Mouse (Mus musculus) hindbrain, embryonic 13.5 days (tissue): Measurements from ENCODE around the gene Smg6. TPM values are rescaled to one million over a fixed set of nuclear protein-coding genes. Genes with fewer than 3 reads are reported as not detected.
"Not testable (repeated sequence)": the region's sequence is repeated elsewhere in the genome, so short reads cannot be mapped to it uniquely, and the experiment has no call there.

Experiments
- ATAC-seq: fragments of 200-750 bp; cut with Nextera tagmentation; 2 replicates; pipeline ENCODE4 v1.8.0; 2017; ENCODE audit warnings: moderate TSS enrichment; ENCODE audit not compliant: low FRiP score
- H3K27ac ChIP-seq: fragments of 300-500 bp; sonication (generic); 2 replicates; pipeline ENCODE4 v1.5.1; 2015; ENCODE audit warnings: inconsistent platforms, mild to moderate bottlenecking, moderate library complexity
- H3K27me3 ChIP-seq: fragments of 300-500 bp; sonication (generic); 2 replicates; pipeline ENCODE4 v1.6.1; 2015; ENCODE audit warnings: mild to moderate bottlenecking, inconsistent platforms
- H3K36me3 ChIP-seq: fragments of 300-500 bp; sonication (generic); 2 replicates; pipeline ENCODE4 v1.6.1; 2015; ENCODE audit warnings: mild to moderate bottlenecking, inconsistent platforms
- H3K4me1 ChIP-seq: fragments of 300-500 bp; sonication (generic); replicated peaks from 2 replicates; pipeline ENCODE4 v1.6.1; 2015; ENCODE audit warnings: inconsistent platforms
- H3K4me2 ChIP-seq: fragments of 300-500 bp; sonication (generic); 2 replicates; pipeline ENCODE4 v1.6.1; 2015; ENCODE audit warnings: inconsistent platforms, mild to moderate bottlenecking, moderate library complexity
- H3K4me3 ChIP-seq: fragments of 300-500 bp; sonication (generic); 2 replicates; pipeline ENCODE4 v1.5.1; 2015; ENCODE audit warnings: mild to moderate bottlenecking, inconsistent platforms
- H3K9ac ChIP-seq: fragments of 300-500 bp; sonication (generic); 2 replicates; pipeline ENCODE4 v1.6.1; 2015; ENCODE audit warnings: mild to moderate bottlenecking, inconsistent platforms
- H3K9me3 ChIP-seq: fragments of 300-500 bp; sonication (generic); 2 replicates; pipeline ENCODE4 v1.6.1; 2016; ENCODE audit warnings: inconsistent platforms
- WGBS: fragments of 180-500 bp; shearing (Covaris S2); methylation state at CpG from one replicate; pipeline ENCODE4 v1.1.7; 2015; 5-methylcytosine and 5-hydroxymethylcytosine counted together
- polyA plus RNA-seq: library from polyadenylated mRNA; unstranded; fragments of >200 nt; fragmentation: Nextera tagmentation; extraction: Ambion mirVana; gene quantifications from 2 replicates; pipeline ENCODE4 v1.2.1, GENCODE M21; 2015

The Smg6 gene
- polyA plus RNA-seq, 1 experiment from 2014 or later, result 17.8 TPM

DNA sequence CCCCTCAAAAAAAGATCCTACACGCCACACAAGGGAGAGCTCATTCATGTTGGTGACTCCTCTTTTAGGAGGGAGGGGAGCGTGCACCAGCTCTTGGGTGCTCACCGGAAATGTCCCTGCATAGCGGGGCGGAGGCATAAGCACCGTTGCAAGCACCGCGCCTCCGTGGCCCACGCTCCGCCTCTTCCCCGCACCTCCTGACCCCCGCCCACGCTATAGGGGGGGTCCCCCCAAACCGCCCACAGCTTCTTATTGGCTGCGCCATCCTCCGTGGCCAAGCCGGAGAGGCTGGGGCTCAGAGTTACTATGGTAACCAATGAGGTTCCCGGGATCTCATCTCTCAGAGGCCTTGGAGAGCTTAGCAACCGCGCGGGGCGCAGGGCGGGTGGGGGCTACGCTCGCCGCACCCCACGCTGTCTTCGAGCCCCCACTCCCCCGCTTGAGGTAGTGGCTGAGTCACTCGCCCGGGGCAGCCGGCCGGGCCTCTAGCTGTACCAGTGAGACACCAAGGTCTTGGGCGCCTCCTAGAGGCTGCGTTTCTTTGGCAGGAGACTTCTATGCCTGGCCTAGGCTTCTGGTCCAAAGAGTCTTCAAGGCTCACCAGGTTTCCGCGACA is 244.6 kb downstream of the Smg6 start:
- peak; percentile 66 for ATAC-seq
- under 1% methylated on average over 38 of the region's 38 CpGs for WGBS
- peak overlapping the region; percentile 63; the same call in 1 of the 2 replicates for H3K27ac ChIP-seq
- peaks cover 84% of the 10 kb centered on the region for H3K4me1 ChIP-seq
- H3K9me3 ChIP-seq, result no peaks in the 10 kb centered on the region
- H3K27me3 ChIP-seq, result peaks cover 71% of the 10 kb centered on the region
- no peaks in the 10 kb centered on the region for H3K36me3 ChIP-seq
- peak overlapping the region; percentile 44 for H3K9ac ChIP-seq
- peak overlapping the region; percentile 83 for H3K4me2 ChIP-seq
- H3K4me3 ChIP-seq, result peak overlapping the region; percentile 48

DNA sequence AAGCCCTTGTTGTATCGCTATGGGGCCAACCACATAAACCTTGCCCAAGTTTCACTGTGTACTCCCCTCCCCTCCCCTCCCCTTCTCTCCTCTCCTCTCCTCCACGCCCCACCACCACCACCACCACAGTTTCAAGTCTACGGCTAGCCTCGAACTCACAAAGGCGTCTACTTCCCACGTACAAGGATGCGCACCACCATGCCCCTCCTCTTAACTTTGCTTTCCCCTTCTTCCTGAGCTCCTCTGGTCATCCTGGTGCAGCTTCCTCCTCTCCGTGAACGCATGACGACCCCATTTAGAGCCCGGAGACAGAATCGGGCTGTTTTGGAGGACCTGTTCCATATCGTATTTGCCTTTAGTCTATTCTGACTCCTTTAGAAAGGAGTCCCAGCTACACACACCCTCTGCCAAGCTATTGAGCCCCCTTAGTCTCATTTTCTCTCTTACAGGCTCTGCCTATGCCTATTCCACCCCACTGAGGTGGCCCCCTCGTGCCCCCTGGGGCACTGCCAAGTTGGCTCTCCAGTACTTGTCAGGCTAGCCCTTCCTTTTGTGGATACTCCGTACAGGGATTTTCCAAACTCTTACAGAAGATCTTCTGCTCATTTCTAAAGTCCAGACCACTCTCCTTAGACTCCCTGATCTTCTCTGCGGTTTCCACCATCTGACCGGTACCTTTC is 245.7 kb downstream of the Smg6 start:
- ATAC-seq, result no peak
- no peak overlapping the region for H3K27ac ChIP-seq
- H3K9ac ChIP-seq, result no peak overlapping the region
- no peaks in the 10 kb centered on the region for H3K9me3 ChIP-seq
- peaks cover 73% of the 10 kb centered on the region for H3K4me1 ChIP-seq
- H3K4me2 ChIP-seq, result peak overlapping the region; percentile 84
- WGBS, result 6% methylated on average over 17 of the region's 17 CpGs
- peak overlapping the region; percentile 63; the same call in 1 of the 2 replicates for H3K4me3 ChIP-seq
- peaks cover 70% of the 10 kb centered on the region for H3K27me3 ChIP-seq
- peaks cover 1% of the 10 kb centered on the region for H3K36me3 ChIP-seq

DNA sequence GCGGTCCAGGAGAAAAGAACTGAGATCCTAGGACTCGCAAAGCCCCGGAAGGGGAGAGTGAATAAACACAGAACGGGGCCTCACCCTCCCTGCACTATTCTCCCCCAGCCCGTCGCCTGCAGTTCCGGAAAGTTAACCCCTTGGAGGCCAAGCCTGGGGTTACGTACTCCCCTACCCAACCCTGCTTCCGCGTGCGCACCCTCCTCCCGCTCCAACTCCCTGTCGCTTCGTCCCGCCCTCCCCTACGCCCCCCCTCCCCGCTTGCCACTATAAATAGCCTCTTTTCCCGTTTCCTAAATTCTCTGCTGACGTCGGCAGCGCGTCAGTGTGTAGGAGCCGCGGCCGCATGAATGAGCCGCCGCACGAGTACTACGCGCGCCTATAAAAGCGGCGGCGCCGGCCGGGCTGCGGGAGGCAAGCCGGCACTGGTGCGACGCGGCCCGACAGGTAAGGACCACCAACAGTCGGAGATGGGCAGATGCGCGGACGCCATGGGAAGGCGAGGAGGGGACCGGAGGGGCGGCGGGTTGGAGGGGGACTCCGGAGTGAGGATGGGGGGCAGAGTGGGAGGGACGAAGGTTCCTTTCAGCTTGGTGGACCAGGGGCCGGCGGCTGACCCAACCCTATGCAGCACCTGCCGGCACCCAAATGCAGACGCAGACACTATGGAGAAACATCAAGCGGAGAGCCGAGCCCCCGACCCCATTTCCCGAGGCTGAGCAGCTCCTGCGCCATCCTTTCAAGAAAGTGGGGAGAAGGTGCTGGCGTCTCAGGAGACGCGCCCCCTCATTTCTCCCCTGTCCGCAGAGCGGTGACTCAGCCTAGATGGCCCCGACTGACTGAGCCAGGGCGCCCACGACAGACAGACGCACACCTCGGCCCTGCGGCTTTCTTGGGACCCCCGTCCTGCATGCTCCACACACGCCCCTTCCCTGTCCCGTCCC is 246.8 kb downstream of the Smg6 start:
- H3K9me3 ChIP-seq, result no peaks in the 10 kb centered on the region
- 1% methylated on average over 72 of the region's 75 CpGs for WGBS
- H3K36me3 ChIP-seq, result peaks cover 12% of the 10 kb centered on the region
- H3K27ac ChIP-seq, result peak overlapping the region; percentile 89
- peaks cover 63% of the 10 kb centered on the region for H3K4me1 ChIP-seq
- peak overlapping the region; percentile 72 for H3K9ac ChIP-seq
- peak; percentile 3; the same call in 1 of the 2 replicates for ATAC-seq
- H3K4me2 ChIP-seq, result peak overlapping the region; percentile 84
- H3K27me3 ChIP-seq, result peaks cover 62% of the 10 kb centered on the region
- H3K4me3 ChIP-seq, result peak overlapping the region; percentile 63

DNA sequence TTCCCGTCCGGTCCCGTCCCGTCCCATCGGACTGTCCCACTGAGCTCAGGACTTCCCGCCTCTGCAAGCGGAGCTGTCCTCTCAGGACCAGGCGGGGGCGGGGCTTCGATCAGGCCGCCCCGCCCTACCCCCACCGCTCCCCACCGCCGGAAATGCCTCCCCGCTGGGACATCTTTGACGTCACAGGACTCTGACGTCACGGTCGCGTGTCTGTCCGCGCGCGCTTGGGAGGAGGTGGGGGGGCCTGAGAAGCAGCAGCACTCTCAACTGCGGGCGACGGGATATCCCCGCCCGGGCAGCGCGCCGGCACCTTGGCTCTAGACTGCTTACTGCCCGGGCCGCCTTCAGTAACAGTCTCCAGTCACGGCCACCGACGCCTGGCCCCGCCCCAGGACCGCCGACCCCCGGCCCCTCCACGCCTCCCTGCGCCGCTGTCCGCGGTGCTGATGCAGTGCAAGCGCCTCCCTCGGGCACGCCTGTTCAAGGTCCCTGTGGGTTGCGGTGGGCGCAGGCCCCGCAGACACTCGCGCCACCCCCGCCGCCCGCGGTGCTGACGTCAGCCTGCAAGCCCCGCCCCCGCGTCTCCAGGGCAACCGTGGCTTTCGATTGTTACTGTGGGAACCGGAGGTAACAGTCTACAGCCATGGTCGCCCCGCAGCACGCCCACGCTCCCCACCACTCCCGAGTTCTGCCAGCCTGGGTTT is 247.6 kb downstream of the Smg6 start:
- peak overlapping the region; percentile 72 for H3K9ac ChIP-seq
- H3K27me3 ChIP-seq, result peaks cover 54% of the 10 kb centered on the region
- H3K4me2 ChIP-seq, result peak overlapping the region; percentile 84
- whole genome bisulfite sequencing, result under 1% methylated on average over 71 of the region's 71 CpGs
- no peaks in the 10 kb centered on the region for H3K9me3 ChIP-seq
- H3K27ac ChIP-seq, result peak overlapping the region; percentile 89
- ATAC-seq, result peak; percentile 58
- H3K36me3 ChIP-seq, result peaks cover 15% of the 10 kb centered on the region
- peaks cover 63% of the 10 kb centered on the region for H3K4me1 ChIP-seq
- peak overlapping the region; percentile 63 for H3K4me3 ChIP-seq

DNA sequence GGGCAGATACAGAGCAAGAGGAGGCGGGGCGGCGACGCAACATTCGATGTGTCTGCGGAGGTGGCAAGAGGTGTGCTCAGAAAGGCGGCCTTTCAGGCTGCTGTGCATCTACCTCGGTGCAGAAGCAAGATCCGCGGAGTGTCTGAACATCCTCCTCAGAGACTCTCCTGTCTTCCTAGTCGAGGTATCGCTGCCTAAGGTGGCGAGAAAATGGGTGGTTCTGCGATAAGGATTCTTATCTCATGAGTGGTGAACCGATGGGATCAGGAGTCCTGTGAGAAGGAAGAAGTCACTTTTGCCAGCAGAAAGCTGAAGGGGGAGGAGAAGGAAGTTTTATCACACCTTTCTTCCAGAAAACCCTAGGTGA is 248.2 kb downstream of the Smg6 start:
- H3K4me1 ChIP-seq, result peaks cover 58% of the 10 kb centered on the region

DNA sequence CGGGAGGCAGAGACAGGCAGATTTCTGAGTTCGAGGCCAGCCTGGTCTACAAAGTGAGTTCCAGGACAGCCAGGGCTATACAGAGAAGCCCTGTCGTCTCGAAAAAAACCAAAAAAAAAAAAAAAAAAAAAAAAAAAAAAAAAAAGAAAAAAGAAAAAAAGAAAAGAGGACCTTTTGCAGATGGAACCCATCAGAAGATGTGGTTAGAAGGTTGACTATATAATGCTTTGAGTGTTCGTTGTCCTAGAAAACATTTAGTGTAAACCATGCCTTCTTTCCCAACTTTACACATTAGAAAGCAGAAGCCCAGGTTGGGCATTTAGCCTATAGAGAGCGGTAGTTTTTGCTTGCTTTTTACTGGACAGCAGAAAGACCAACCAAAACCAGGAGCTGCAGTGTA is 249.0 kb downstream of the Smg6 start:
- H3K36me3 ChIP-seq, result peaks cover 15% of the 10 kb centered on the region
- H3K9ac ChIP-seq, H3K27ac ChIP-seq, H3K4me3 ChIP-seq, H3K9me3 ChIP-seq, ATAC-seq, H3K4me2 ChIP-seq: not testable (repeated sequence)
- H3K27me3 ChIP-seq, result peaks cover 40% of the 10 kb centered on the region
- peaks cover 57% of the 10 kb centered on the region for H3K4me1 ChIP-seq
- 65% methylated on average over 6 of the region's 6 CpGs for WGBS

More for the DNA sequence above, 248.2 kb downstream of the Smg6 start:
- peak overlapping the region; percentile 84 for H3K4me2 ChIP-seq
- peak overlapping the region; percentile 72 for H3K9ac ChIP-seq
- peaks cover 15% of the 10 kb centered on the region for H3K36me3 ChIP-seq
- peaks cover 48% of the 10 kb centered on the region for H3K27me3 ChIP-seq
- H3K4me3 ChIP-seq, result peak overlapping the region; percentile 63
- H3K9me3 ChIP-seq, result no peaks in the 10 kb centered on the region
- 4% methylated on average over 15 of the region's 15 CpGs for WGBS
- no peak for ATAC-seq
- peak overlapping the region; percentile 89 for H3K27ac ChIP-seq

DNA sequence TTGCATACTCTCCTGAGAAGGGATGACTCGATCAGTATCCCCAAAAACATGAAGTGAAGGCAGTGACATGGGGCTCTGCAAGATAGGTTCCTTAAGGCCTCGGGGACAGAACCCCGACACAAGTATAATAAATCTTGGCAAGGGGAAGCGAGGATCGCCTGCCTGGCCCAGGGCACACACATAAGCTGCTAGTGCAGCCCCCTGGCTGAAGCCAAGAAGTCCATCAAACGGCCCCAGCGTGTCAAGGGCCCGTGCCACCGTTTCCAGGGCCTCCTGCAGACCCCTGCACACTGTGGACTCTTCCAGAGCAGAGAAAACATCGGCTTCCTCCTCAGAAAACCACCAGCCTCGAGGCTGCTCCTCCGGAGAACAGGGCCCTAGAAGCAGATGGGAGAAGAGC is 252.4 kb downstream of the Smg6 start:
- H3K4me2 ChIP-seq, result peak overlapping the region; percentile 97
- ATAC-seq, result no peak
- H3K27me3 ChIP-seq, result peaks cover 15% of the 10 kb centered on the region
- WGBS, result 62% methylated on average over 12 of the region's 12 CpGs
- peak overlapping the region; percentile 92 for H3K27ac ChIP-seq
- no peaks in the 10 kb centered on the region for H3K9me3 ChIP-seq
- H3K4me3 ChIP-seq, result peak overlapping the region; percentile 68
- peak overlapping the region; percentile 86 for H3K9ac ChIP-seq
- H3K4me1 ChIP-seq, result peaks cover 38% of the 10 kb centered on the region
- H3K36me3 ChIP-seq, result peaks cover 36% of the 10 kb centered on the region

DNA sequence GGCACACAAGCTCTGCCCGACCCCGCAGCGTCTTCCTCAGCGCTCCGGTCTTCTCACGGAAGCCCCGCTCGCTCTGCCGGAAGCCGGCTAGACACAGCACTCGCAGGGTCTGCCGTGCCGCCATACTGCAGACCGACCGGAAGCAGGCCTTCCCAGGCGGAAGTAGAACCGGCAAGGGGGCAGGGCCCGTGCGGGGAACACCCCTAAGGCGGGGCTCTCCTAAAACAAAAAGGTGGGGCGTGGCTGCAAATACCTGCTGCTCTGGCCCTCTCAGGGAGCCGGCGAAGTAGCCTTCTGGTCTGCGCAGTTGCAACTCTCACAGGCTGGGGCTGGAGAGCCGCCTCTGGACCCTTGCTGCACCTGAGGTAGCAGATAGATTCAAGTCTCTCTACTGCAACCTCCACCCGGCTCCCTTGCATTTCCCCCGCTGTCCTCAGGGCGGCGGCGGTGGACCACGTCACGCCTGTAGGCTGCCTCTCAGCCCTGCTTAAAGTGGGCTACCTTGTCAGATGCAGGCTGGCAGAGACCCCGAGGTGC is 253.1 kb downstream of the Smg6 start, which contains the start of gene Ovca2:
Gene Ovca2 (minus strand): TSS at position 164 of the 537 bp plus-strand sequence.
- under 1% methylated on average over 33 of the region's 33 CpGs for WGBS
- Histone ChIP-seq H3K4me2 (peak within 1 kb of the TSS; percentile 97), H3K27me3 (peaks cover 15% of the 10 kb centered on the region), H3K27ac (peak within 1 kb of the TSS; percentile 92), H3K4me1 (peaks cover 42% of the 10 kb centered on the region), H3K9me3 (no peaks in the 10 kb centered on the region), H3K9ac (peak within 1 kb of the TSS; percentile 86), H3K4me3 (peak within 1 kb of the TSS; percentile 68), H3K36me3 (peaks cover 43% of the 10 kb centered on the region)
- peak; percentile 94 for ATAC-seq

DNA sequence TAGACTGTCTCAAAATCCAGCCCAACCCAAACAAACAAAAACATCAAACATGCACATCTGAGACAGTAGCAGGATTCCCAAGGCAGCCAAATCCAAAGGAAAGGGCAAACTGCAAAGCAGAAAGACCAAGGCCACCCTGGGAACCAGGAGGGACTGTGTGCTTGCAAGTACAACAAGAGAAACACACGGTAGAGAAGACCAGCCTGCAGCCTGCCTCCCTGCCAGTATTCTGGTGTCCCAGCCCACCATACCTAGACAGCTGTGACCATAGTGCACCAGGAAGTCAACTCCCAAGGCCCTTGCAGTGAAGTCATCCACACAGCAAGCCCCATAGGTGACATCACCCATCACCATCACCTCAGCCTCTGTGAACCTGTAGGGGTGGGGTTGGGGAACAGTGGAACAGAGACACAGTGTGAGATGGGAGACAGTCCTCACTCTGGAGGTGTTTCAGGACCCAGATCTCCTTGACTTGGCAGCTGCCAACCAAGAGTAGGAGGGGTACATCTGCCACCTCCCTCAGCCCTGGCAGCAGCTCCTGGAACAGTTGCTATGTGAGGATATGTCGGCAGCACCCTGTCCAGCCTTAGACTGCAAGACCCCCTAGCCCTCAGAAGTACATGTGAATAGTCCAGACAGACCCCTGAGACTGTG is 258.4 kb downstream of the Smg6 start:
- peaks cover 47% of the 10 kb centered on the region for H3K4me1 ChIP-seq
- 87% methylated on average over 2 of the region's 2 CpGs for WGBS
- H3K9me3 ChIP-seq, result no peaks in the 10 kb centered on the region
- H3K4me2 ChIP-seq, result no peak overlapping the region
- peaks cover 33% of the 10 kb centered on the region for H3K36me3 ChIP-seq
- peak overlapping the region; percentile 58 for H3K27ac ChIP-seq
- H3K9ac ChIP-seq, result peak overlapping the region; percentile 43
- no peaks in the 10 kb centered on the region for H3K27me3 ChIP-seq
- no peak for ATAC-seq
- no peak overlapping the region for H3K4me3 ChIP-seq

DNA sequence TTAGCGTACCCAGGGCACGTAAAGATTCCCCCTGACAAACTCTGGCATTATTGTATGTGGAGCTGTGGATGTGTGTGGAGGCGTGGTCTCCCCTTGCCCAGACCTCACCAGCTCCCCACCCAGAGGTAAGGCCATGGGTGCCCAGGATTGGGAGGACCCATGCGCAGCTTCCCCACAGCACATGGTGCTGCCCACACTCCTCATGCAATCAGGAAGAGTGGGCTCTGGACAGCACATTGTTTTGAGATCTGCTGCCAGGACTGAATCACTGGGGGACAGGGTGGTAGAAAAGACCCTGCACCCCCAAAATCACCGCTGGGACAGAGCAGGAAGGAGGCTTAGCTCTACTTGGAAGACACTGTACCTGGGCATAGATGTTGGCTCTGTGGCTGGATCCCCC is 258.9 kb downstream of the Smg6 start:
- ATAC-seq, result no peak
- no peak overlapping the region for H3K4me2 ChIP-seq
- H3K27me3 ChIP-seq, result no peaks in the 10 kb centered on the region
- no peak overlapping the region for H3K4me3 ChIP-seq
- no peaks in the 10 kb centered on the region for H3K9me3 ChIP-seq
- peaks cover 33% of the 10 kb centered on the region for H3K36me3 ChIP-seq
- WGBS, result 92% methylated on average over 5 of the region's 5 CpGs
- H3K4me1 ChIP-seq, result peaks cover 47% of the 10 kb centered on the region
- peak overlapping the region; percentile 43 for H3K9ac ChIP-seq
- peak overlapping the region; percentile 58 for H3K27ac ChIP-seq

DNA sequence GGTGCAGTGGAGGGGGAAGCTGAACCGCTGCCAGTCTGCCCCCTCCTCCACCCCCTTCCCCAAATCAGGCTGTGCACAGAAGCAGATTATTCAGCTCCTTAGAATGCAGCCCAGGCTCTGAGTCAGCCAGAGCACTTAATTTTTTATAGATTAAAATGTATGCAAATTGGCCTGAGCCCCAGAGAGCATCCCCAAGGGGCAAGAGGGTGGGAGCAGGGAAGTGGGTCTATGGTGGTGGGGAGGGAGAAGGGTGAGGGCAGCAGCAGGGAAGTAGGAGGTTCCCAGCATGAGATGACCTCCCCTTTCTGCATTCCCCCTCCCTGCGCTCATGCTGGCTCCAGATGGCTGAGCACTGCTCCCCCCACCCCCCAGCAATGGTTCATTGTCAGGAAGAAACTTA is 259.4 kb downstream of the Smg6 start:
- Histone ChIP-seq H3K27me3 (no peaks in the 10 kb centered on the region), H3K27ac (peak overlapping the region; percentile 58), H3K9me3 (no peaks in the 10 kb centered on the region), H3K4me3 (no peak overlapping the region), H3K36me3 (peaks cover 33% of the 10 kb centered on the region), H3K4me2 (no peak overlapping the region), H3K4me1 (peaks cover 48% of the 10 kb centered on the region), H3K9ac (peak overlapping the region; percentile 43)
- WGBS, result 37% methylated on average over 2 of the region's 2 CpGs
- no peak for ATAC-seq
